Mouse (Mus musculus) lung, embryonic 14.5 days (tissue): ENCODE measurements at regions not wholly inside any gene's neighbourhood (a gene's known extent, or its start where the extent isn't known, plus 50 kb on each side); places are given as distances from the start of the nearest gene placed in this dataset.

Experiments
- ATAC-seq: fragments of 200-750 bp; cut with Nextera tagmentation; 2 replicates; pipeline ENCODE4 v1.8.0; 2017; ENCODE audit warnings: mild to moderate bottlenecking, moderate TSS enrichment, moderate library complexity; ENCODE audit not compliant: insufficient read depth
- DNase-seq: peaks from one replicate; pipeline ENCODE4 v3.0.0-alpha.2; 2015
- H3K27ac ChIP-seq: fragments of 300-500 bp; sonication (generic); 2 replicates; pipeline ENCODE4 v1.5.1; 2014; ENCODE audit warnings: low read depth, mild to moderate bottlenecking, moderate library complexity
- H3K27me3 ChIP-seq: fragments of 300-500 bp; sonication (generic); 2 replicates; pipeline ENCODE4 v1.6.1; 2014; ENCODE audit warnings: low read length, control low read depth; ENCODE audit not compliant: insufficient read depth
- H3K36me3 ChIP-seq: fragments of 300-500 bp; sonication (generic); 2 replicates; pipeline ENCODE4 v1.6.1; 2014; ENCODE audit warnings: control low read depth; ENCODE audit not compliant: insufficient read depth
- H3K4me1 ChIP-seq: fragments of 300-500 bp; sonication (generic); 2 replicates; pipeline ENCODE4 v1.6.1; 2014; ENCODE audit warnings: antibody characterized with exemption, control low read depth; ENCODE audit not compliant: insufficient read depth
- H3K4me2 ChIP-seq: fragments of 300-500 bp; sonication (generic); 2 replicates; pipeline ENCODE4 v1.6.1; 2014; ENCODE audit warnings: mild to moderate bottlenecking
- H3K4me3 ChIP-seq: fragments of 300-500 bp; sonication (generic); 2 replicates; pipeline ENCODE4 v1.5.1; 2014; ENCODE audit warnings: low read depth, low read length
- H3K9ac ChIP-seq: fragments of 300-500 bp; sonication (generic); 2 replicates; pipeline ENCODE4 v1.6.1; 2014
- H3K9me3 ChIP-seq: fragments of 300-500 bp; sonication (generic); 2 replicates; pipeline ENCODE4 v1.6.1; 2016; ENCODE audit warnings: low read depth, low read length, control low read depth
- CTCF ChIP-seq: IDR thresholded peaks from 2 replicates; pipeline ENCODE4 v1.5.1; 2016; ENCODE audit warnings: antibody characterized with exemption, low read depth
- WGBS: fragments of 180-500 bp; shearing (Covaris S2); extraction: QIAGEN DNeasy Blood & Tissue Kit; methylation state at CpG from one replicate; pipeline ENCODE4 v1.1.7; 2014; 5-methylcytosine and 5-hydroxymethylcytosine counted together

GRCm38 (mm10) chr10:21758122-21758521, 123.9 kb upstream of the Sgk1 start:
- ATAC-seq (no peak), DNase-seq (no peak)
- Histone ChIP-seq H3K4me1 (no peaks in the 10 kb centered on the region), H3K36me3 (no peaks in the 10 kb centered on the region), H3K9ac (no peak overlapping the region), H3K27me3 (no peaks in the 10 kb centered on the region), H3K9me3 (no peaks in the 10 kb centered on the region), H3K4me3 (no peak overlapping the region), H3K27ac (no peak overlapping the region), H3K4me2 (no peak overlapping the region)
- no peak for TF ChIP-seq CTCF
- 75% methylated on average over 6 of the region's 6 CpGs for WGBS

GRCm38 (mm10) chr10:21762516-21762915, 119.5 kb upstream of the Sgk1 start:
- H3K9ac ChIP-seq, result no peak overlapping the region
- ATAC-seq, result no peak
- H3K9me3 ChIP-seq, result no peaks in the 10 kb centered on the region
- no peak overlapping the region for H3K27ac ChIP-seq
- WGBS, result 82% methylated on average over 5 of the region's 5 CpGs
- H3K4me3 ChIP-seq, result no peak overlapping the region
- H3K36me3 ChIP-seq, result no peaks in the 10 kb centered on the region
- DNase-seq, result no peak
- H3K4me2 ChIP-seq, result no peak overlapping the region
- H3K27me3 ChIP-seq, result no peaks in the 10 kb centered on the region
- H3K4me1 ChIP-seq, result no peaks in the 10 kb centered on the region
- TF ChIP-seq CTCF, result no peak

GRCm38 (mm10) chr10:21763017-21763964, 118.7 kb upstream of the Sgk1 start:
- no peaks in the 10 kb centered on the region for H3K9me3 ChIP-seq
- no peak overlapping the region for H3K4me2 ChIP-seq
- H3K27me3 ChIP-seq, result no peaks in the 10 kb centered on the region
- H3K9ac ChIP-seq, result no peak overlapping the region
- no peak for ATAC-seq
- H3K36me3 ChIP-seq, result no peaks in the 10 kb centered on the region
- no peak overlapping the region for H3K4me3 ChIP-seq
- H3K4me1 ChIP-seq, result no peaks in the 10 kb centered on the region
- no peak for TF ChIP-seq CTCF
- H3K27ac ChIP-seq, result no peak overlapping the region
- no peak for DNase-seq
- WGBS, result 90% methylated on average over 17 of the region's 17 CpGs

- no peaks in the 10 kb centered on the region for H3K9me3 ChIP-seq
- ATAC-seq (no peak), DNase-seq (no peak)
- no peaks in the 10 kb centered on the region for H3K27me3 ChIP-seq
- 73% methylated on average over 8 of the region's 8 CpGs for WGBS
- no peak overlapping the region for H3K4me3 ChIP-seq
- no peak for TF ChIP-seq CTCF
- H3K9ac ChIP-seq, result no peak overlapping the region
- no peak overlapping the region for H3K4me2 ChIP-seq
- H3K27ac ChIP-seq, result no peak overlapping the region
- no peaks in the 10 kb centered on the region for H3K4me1 ChIP-seq
- no peaks in the 10 kb centered on the region for H3K36me3 ChIP-seq
Measured at GRCm38 (mm10) chr10:21764090-21764489, 117.9 kb upstream of the Sgk1 start.

GRCm38 (mm10) chr10:21764891-21765290, 117.1 kb upstream of the Sgk1 start:
- Histone ChIP-seq H3K27me3 (no peaks in the 10 kb centered on the region), H3K4me3 (no peak overlapping the region), H3K9me3 (no peaks in the 10 kb centered on the region), H3K9ac (no peak overlapping the region), H3K27ac (no peak overlapping the region), H3K4me1 (no peaks in the 10 kb centered on the region), H3K36me3 (no peaks in the 10 kb centered on the region), H3K4me2 (no peak overlapping the region)
- TF ChIP-seq CTCF, result no peak
- no peak for DNase-seq
- WGBS, result 75% methylated on average over 13 of the region's 13 CpGs
- no peak for ATAC-seq

- no peaks in the 10 kb centered on the region for H3K27me3 ChIP-seq
- ATAC-seq, result no peak
- no peak overlapping the region for H3K27ac ChIP-seq
- H3K9ac ChIP-seq, result no peak overlapping the region
- no peak overlapping the region for H3K4me3 ChIP-seq
- no peaks in the 10 kb centered on the region for H3K36me3 ChIP-seq
- no peak for TF ChIP-seq CTCF
- H3K4me2 ChIP-seq, result no peak overlapping the region
- no peaks in the 10 kb centered on the region for H3K4me1 ChIP-seq
- no peaks in the 10 kb centered on the region for H3K9me3 ChIP-seq
- 69% methylated on average over 4 of the region's 4 CpGs for WGBS
- no peak for DNase-seq
Measured at GRCm38 (mm10) chr10:21773548-21773947, 108.4 kb upstream of the Sgk1 start.

GRCm38 (mm10) chr10:21775441-21775840, 106.5 kb upstream of the Sgk1 start:
- H3K9me3 ChIP-seq, result no peaks in the 10 kb centered on the region
- no peaks in the 10 kb centered on the region for H3K4me1 ChIP-seq
- ATAC-seq, result no peak
- H3K9ac ChIP-seq, result no peak overlapping the region
- DNase-seq, result no peak
- TF ChIP-seq CTCF, result no peak
- H3K36me3 ChIP-seq, result no peaks in the 10 kb centered on the region
- WGBS, result 72% methylated on average over 5 of the region's 5 CpGs
- H3K4me2 ChIP-seq, result no peak overlapping the region
- H3K27ac ChIP-seq, result no peak overlapping the region
- H3K4me3 ChIP-seq, result no peak overlapping the region
- no peaks in the 10 kb centered on the region for H3K27me3 ChIP-seq
